Mouse (Mus musculus) right cerebral cortex, postnatal 4 days (tissue): Measurements from ENCODE around the gene Gm7682.
"Not testable (repeated sequence)": the region's sequence is repeated elsewhere in the genome, so short reads cannot be mapped to it uniquely, and the experiment has no call there.

ENCODE experiments used
- DNase-seq: peaks from one replicate; pipeline ENCODE4 v3.0.0-alpha.2; 2022

Gene Gm7682

GRCm38 (mm10) chr5:94445484-94445883, at the start of gene Gm7682:
Gm7682 (plus strand) TSS chr5:94445784.
- DNase-seq: not testable (repeated sequence)
